Mouse (Mus musculus) limb, embryonic 11.5 days (tissue): ENCODE results near the gene Rab3il1. TPM values are rescaled to one million over a fixed set of nuclear protein-coding genes. Genes with fewer than 3 reads are reported as not detected.

Source experiments
- ATAC-seq: fragments of 200-750 bp; cut with Nextera tagmentation; 2 replicates; pipeline ENCODE4 v1.8.0; 2017; ENCODE audit warnings: low read depth; ENCODE audit not compliant: insufficient number of reproducible peaks, low FRiP score, low TSS enrichment
- DNase-seq: peaks from one replicate; pipeline ENCODE4 v3.0.0-alpha.2; 2015; ENCODE audit warnings: low spot score
- H3K27ac ChIP-seq: fragments of 300-500 bp; sonication (generic); replicated peaks from 2 replicates; pipeline ENCODE4 v1.5.1; 2014; ENCODE audit warnings: low read depth, mild to moderate bottlenecking, low read length
- H3K27me3 ChIP-seq: fragments of 300-500 bp; sonication (generic); 2 replicates; pipeline ENCODE4 v1.6.1; 2014; ENCODE audit warnings: mild to moderate bottlenecking, low read length, mixed read lengths; ENCODE audit not compliant: control insufficient read depth, insufficient read depth
- H3K36me3 ChIP-seq: fragments of 300-500 bp; sonication (generic); 2 replicates; pipeline ENCODE4 v1.6.1; 2014; ENCODE audit warnings: mild to moderate bottlenecking, low read length, moderate library complexity, mixed read lengths; ENCODE audit not compliant: control insufficient read depth, insufficient read depth
- H3K4me1 ChIP-seq: fragments of 300-500 bp; sonication (generic); 2 replicates; pipeline ENCODE4 v1.6.1; 2014; ENCODE audit warnings: low read length, mixed read lengths; ENCODE audit not compliant: control insufficient read depth, insufficient read depth
- H3K4me2 ChIP-seq: fragments of 300-500 bp; sonication (generic); 2 replicates; pipeline ENCODE4 v1.6.1; 2014; ENCODE audit warnings: low read depth, mild to moderate bottlenecking, moderate library complexity; ENCODE audit not compliant: severe bottlenecking
- H3K4me3 ChIP-seq: fragments of 300-500 bp; sonication (generic); 2 replicates; pipeline ENCODE4 v1.5.1; 2014; ENCODE audit warnings: low read depth, low read length
- H3K9ac ChIP-seq: fragments of 300-500 bp; sonication (generic); 2 replicates; pipeline ENCODE4 v1.6.1; 2014; ENCODE audit warnings: mild to moderate bottlenecking, low read length
- H3K9me3 ChIP-seq: fragments of 300-500 bp; sonication (generic); 2 replicates; pipeline ENCODE4 v1.6.1; 2016; ENCODE audit warnings: low read length; ENCODE audit not compliant: control insufficient read depth
- WGBS: fragments of 180-500 bp; shearing (Covaris S2); extraction: QIAGEN DNeasy Blood & Tissue Kit; methylation state at CpG from one replicate; pipeline ENCODE4 v1.1.7; 2014; 5-methylcytosine and 5-hydroxymethylcytosine counted together
- polyA plus RNA-seq: library from polyadenylated mRNA; unstranded; fragments of >200 nt; fragmentation: Nextera tagmentation; extraction: Ambion mirVana; gene quantifications from 2 replicates; pipeline ENCODE4 v1.2.1, GENCODE M21; 2014

Rab3il1 gene
- polyA plus RNA-seq, 1 experiment from 2014 or later = 44.5 TPM

- WGBS = 91% methylated on average over 3 of the region's 3 CpGs
- Histone ChIP-seq H3K4me2 (no peak overlapping the region), H3K9me3 (no peaks in the 10 kb centered on the region), H3K4me3 (no peak overlapping the region), H3K4me1 (no peaks in the 10 kb centered on the region), H3K9ac (no peak overlapping the region), H3K27me3 (no peaks in the 10 kb centered on the region), H3K27ac (no peak overlapping the region), H3K36me3 (peaks cover 58% of the 10 kb centered on the region)
- DNase-seq (no peak), ATAC-seq (no peak)
Observed at GRCm38 (mm10) chr19:10066502-10066901, 65.0 kb downstream of the Rab3il1 start.

- no peak overlapping the region for H3K4me2 ChIP-seq
- ATAC-seq (no peak), DNase-seq (no peak)
- no peaks in the 10 kb centered on the region for H3K4me1 ChIP-seq
- H3K36me3 ChIP-seq = peaks cover 60% of the 10 kb centered on the region
- H3K9me3 ChIP-seq = no peaks in the 10 kb centered on the region
- no peaks in the 10 kb centered on the region for H3K27me3 ChIP-seq
- 92% methylated on average over 7 of the region's 7 CpGs for WGBS
- no peak overlapping the region for H3K27ac ChIP-seq
- no peak overlapping the region for H3K4me3 ChIP-seq
- no peak overlapping the region for H3K9ac ChIP-seq
Observed at GRCm38 (mm10) chr19:10067701-10068100, 66.2 kb downstream of the Rab3il1 start.

GRCm38 (mm10) chr19:10070186-10070980 is 68.9 kb downstream of the Rab3il1 start:
- Histone ChIP-seq H3K36me3 (peaks cover 62% of the 10 kb centered on the region), H3K9ac (no peak overlapping the region), H3K4me2 (no peak overlapping the region), H3K27me3 (no peaks in the 10 kb centered on the region), H3K4me1 (no peaks in the 10 kb centered on the region), H3K4me3 (no peak overlapping the region), H3K27ac (no peak overlapping the region), H3K9me3 (no peaks in the 10 kb centered on the region)
- no peak for ATAC-seq
- 92% methylated on average over 8 of the region's 8 CpGs for WGBS
- no peak for DNase-seq

GRCm38 (mm10) chr19:10071166-10071565 is 69.7 kb downstream of the Rab3il1 start:
- 91% methylated on average over 5 of the region's 5 CpGs for WGBS
- ATAC-seq = no peak
- H3K27me3 ChIP-seq = no peaks in the 10 kb centered on the region
- peaks cover 61% of the 10 kb centered on the region for H3K36me3 ChIP-seq
- H3K27ac ChIP-seq = no peak overlapping the region
- no peak overlapping the region for H3K4me2 ChIP-seq
- no peaks in the 10 kb centered on the region for H3K9me3 ChIP-seq
- no peaks in the 10 kb centered on the region for H3K4me1 ChIP-seq
- H3K4me3 ChIP-seq = no peak overlapping the region
- no peak overlapping the region for H3K9ac ChIP-seq
- DNase-seq = no peak

- no peak overlapping the region for H3K4me3 ChIP-seq
- DNase-seq (no peak), ATAC-seq (no peak)
- H3K9me3 ChIP-seq = no peaks in the 10 kb centered on the region
- H3K36me3 ChIP-seq = peaks cover 59% of the 10 kb centered on the region
- no peak overlapping the region for H3K4me2 ChIP-seq
- 89% methylated on average over 4 of the region's 4 CpGs for WGBS
- no peak overlapping the region for H3K27ac ChIP-seq
- no peak overlapping the region for H3K9ac ChIP-seq
- no peaks in the 10 kb centered on the region for H3K27me3 ChIP-seq
- H3K4me1 ChIP-seq = no peaks in the 10 kb centered on the region
Observed at GRCm38 (mm10) chr19:10071892-10072291, 70.4 kb downstream of the Rab3il1 start.

GRCm38 (mm10) chr19:10073145-10073544 is 71.7 kb downstream of the Rab3il1 start:
- no peaks in the 10 kb centered on the region for H3K27me3 ChIP-seq
- H3K4me3 ChIP-seq = no peak overlapping the region
- H3K4me1 ChIP-seq = no peaks in the 10 kb centered on the region
- 91% methylated on average over 5 of the region's 5 CpGs for WGBS
- DNase-seq (no peak), ATAC-seq (no peak)
- H3K9me3 ChIP-seq = no peaks in the 10 kb centered on the region
- no peak overlapping the region for H3K9ac ChIP-seq
- H3K4me2 ChIP-seq = no peak overlapping the region
- no peak overlapping the region for H3K27ac ChIP-seq
- H3K36me3 ChIP-seq = peaks cover 64% of the 10 kb centered on the region

GRCm38 (mm10) chr19:10078392-10078791 is 76.9 kb downstream of the Rab3il1 start:
- WGBS = 83% methylated on average over 6 of the region's 6 CpGs
- no peaks in the 10 kb centered on the region for H3K9me3 ChIP-seq
- H3K27me3 ChIP-seq = no peaks in the 10 kb centered on the region
- no peak overlapping the region for H3K9ac ChIP-seq
- DNase-seq (no peak), ATAC-seq (no peak)
- 0 out of 2 replicates have a peak, but pooled peaks cover 3% of the 10 kb centered on the region for H3K4me1 ChIP-seq
- no peak overlapping the region for H3K4me2 ChIP-seq
- no peak overlapping the region for H3K4me3 ChIP-seq
- peaks cover 50% of the 10 kb centered on the region for H3K36me3 ChIP-seq
- no peak overlapping the region for H3K27ac ChIP-seq

GRCm38 (mm10) chr19:10080384-10080783 is 78.9 kb downstream of the Rab3il1 start:
- 96% methylated on average over 7 of the region's 7 CpGs for WGBS
- Histone ChIP-seq H3K4me2 (no peak overlapping the region), H3K36me3 (peaks cover 35% of the 10 kb centered on the region), H3K27ac (no peak overlapping the region), H3K9ac (no peak overlapping the region), H3K9me3 (no peaks in the 10 kb centered on the region), H3K4me3 (no peak overlapping the region), H3K4me1 (0 out of 2 replicates have a peak, but pooled peaks cover 3% of the 10 kb centered on the region), H3K27me3 (no peaks in the 10 kb centered on the region)
- DNase-seq = no peak
- ATAC-seq = no peak
